Mouse (Mus musculus): ENCODE data around the gene Acvr1b.

The Acvr1b gene

GRCm38 (mm10) chr15:101175131-101175460 is 1.2 kb downstream of the Acvr1b start:
- in situ Hi-C loops (cut with MboI, MseI): no loop called here

DNA sequence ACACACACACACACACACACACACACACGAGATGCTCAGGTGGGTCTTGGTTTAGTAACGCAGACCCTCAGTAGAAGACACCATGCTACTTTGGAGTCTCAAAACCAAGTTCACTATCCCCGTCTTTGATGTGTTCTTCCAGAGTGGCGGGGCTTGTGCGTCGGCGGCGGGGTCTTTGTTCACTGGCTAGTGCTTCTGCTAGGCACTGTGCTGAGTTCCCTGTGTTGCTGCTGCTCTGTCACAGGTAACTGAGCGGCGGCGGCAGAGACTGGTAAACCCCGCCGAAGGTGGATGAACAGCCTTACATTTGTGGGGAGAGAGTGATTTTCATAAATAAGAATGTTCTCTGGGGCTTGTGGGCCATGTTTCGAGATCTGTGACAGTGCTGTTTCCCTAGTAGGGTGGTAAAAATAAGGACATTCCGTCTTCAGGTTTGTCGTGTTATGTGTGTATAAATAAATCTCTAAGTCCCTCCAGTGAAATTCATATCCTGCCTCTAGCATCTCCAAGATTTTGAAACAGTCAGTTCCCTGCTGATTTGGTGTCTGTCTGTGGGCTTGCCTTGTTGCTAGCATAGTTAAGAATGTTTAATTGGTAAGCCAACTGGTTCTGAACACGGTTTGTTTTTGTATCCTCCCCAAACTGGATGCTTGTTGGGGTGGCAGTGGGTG is 1.9 kb downstream of the Acvr1b start:
- in situ Hi-C loops (cut with MboI, MseI): no loop called here

DNA sequence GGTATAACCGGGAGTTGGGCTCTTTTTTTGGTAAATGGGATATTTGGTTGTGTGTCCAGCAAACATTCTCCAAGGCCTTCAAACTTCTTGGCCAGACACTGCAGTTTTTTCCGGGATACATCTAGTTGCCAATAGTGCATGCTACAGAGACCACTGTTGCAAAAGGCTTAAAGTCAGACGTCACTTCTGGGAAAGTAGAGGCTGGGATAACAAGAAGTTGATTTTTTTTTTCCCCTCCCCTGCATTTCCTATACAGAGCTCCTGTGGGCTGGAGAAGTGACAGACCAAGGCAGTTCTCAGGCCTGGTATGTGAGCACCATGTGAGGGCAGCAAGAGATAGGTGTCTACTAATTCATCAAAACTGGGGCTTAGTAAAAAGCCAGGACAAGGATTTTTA is 2.4 kb downstream of the Acvr1b start:
- in situ Hi-C loops (cut with MboI, MseI): no loop called here

GRCm38 (mm10) chr15:101176795-101177691 is 3.2 kb downstream of the Acvr1b start:
- in situ Hi-C loops (cut with MboI, MseI): no loop called here

DNA sequence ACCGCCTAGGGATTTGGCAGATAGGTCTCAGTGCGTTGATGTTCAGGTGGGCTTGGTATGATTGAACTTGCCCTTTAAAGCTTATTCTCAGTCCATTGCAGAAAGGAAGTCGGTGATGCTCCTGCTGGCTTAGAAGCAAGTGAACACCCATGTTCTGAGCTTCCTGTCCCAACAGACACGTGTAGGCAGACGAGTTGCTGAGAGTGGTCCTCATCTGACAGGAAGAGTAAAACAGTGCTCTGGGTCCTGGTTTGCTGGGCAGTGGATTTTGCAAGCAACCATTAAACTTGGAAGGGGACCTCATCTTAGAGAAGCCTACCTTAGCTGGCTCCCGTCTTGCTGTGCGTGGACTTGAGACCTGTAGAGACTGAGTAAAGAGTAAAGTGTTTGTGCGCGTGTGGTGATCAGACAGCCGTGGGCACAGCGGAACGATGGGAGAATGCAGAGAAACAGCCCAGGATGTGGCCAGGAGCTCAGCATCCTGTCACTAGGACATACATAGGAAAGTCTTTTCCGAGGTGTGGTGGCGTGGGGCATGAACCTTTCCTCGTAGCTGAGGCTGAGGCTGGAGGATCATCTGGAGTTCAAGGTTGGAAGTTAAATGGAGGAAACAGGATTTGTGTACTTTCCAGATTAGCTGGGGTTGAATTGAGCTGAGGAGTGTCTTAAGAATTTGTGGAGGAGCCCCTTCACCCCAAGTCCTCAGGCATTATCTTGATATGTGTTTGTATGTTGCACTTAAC is 6.7 kb downstream of the Acvr1b start:
- in situ Hi-C loops (cut with MboI, MseI): no loop called here

GRCm38 (mm10) chr15:101181106-101181466 is 7.2 kb downstream of the Acvr1b start:
- in situ Hi-C loops (cut with MboI, MseI): no loop called here

DNA sequence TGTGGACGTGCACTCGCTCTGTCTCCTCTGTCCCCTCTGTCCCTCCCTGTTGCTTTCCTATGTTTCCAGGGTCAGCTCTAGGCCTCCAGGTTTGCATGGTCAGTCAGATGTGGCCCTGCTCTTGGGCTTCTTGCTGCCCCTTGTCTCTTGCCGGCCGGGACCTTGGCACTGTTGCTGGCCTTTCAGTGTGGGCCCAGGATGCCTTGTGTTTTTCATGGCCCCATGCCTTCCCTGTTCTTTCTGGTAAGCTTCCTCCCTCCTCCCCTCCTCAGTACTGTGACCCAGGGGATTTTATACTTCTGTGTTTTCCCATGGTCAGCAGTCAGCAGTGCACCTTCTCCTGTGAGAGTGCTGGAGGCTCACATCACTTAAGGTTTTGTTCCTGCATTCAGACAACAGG is 7.6 kb downstream of the Acvr1b start:
- in situ Hi-C loops (cut with MboI, MseI): no loop called here

DNA sequence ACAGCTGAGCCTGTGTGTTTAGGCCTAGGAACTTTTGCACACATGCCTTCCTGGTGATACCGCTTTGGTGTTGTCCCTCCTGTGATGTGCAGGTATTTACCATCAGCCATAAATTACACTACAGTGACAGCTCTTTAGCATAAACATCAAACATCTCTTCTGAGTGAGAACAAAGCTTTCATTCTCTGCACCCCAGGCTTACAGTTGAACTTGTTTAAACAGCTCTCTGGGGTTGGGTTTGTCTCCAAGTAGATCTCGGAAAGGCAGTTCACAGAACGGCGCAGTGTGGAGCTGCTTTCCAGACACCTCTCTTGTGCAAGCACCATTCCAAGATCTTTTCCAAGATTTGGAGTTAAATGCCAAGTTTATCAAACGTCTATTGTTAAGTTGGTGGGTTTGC is 8.8 kb downstream of the Acvr1b start:
- in situ Hi-C loops (cut with MboI, MseI): no loop called here

GRCm38 (mm10) chr15:101184300-101184699 is 10.4 kb downstream of the Acvr1b start:
- in situ Hi-C loops (cut with MboI, MseI): no loop called here

- in situ Hi-C loops (cut with MboI, MseI): no loop called here
Measured at GRCm38 (mm10) chr15:101185549-101185948, 11.7 kb downstream of the Acvr1b start.

DNA sequence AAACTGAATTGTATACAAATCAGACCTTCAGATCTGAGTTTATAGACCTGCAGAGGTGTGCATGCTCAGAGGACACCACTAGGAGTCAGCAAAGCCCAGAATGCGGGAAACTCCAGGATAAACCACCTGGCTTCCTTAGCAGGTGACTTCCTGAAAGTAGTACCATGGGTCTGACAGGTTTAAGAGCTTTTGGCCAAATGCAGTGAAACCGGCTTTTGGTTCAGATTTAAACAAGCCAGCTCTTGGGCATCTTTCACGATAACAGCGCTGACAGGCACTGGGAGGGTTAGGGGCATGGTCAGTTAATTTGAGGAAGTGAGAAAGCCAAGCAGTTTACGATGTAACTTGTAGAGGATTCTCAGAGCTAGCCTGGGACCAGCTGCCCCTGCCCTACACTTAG is 14.0 kb downstream of the Acvr1b start:
- in situ Hi-C loops (cut with MboI, MseI): no loop called here

GRCm38 (mm10) chr15:101189981-101190761 is 16.3 kb downstream of the Acvr1b start:
- in situ Hi-C loops (cut with MboI, MseI): no loop called here

GRCm38 (mm10) chr15:101190762-101191150 is 16.9 kb downstream of the Acvr1b start:
- in situ Hi-C loops (cut with MboI, MseI): no loop called here

GRCm38 (mm10) chr15:101191459-101192259 is 17.8 kb downstream of the Acvr1b start:
- in situ Hi-C loops (cut with MboI, MseI): no loop called here

DNA sequence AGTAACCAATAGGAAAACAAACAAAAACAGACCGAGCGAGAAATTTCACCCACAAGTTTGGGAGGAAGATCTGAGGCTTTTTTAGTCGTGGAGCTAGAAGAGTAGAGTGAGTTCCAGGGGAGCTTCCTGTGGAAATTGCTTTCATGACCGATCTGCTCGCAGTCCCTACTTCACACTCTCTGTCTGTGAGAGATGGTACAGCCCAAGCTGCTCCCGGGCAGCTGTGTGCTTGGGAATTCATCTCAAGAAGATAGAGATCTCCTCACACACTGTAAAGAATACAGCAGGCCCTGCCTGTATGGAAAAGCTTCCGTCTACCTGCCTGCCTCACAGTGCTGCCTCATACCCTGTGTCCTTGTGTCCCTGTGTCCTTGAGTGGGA is 18.4 kb downstream of the Acvr1b start:
- in situ Hi-C loops (cut with MboI, MseI): no loop called here

GRCm38 (mm10) chr15:101192651-101193050 is 18.8 kb downstream of the Acvr1b start:
- in situ Hi-C loops (cut with MboI, MseI): no loop called here

DNA sequence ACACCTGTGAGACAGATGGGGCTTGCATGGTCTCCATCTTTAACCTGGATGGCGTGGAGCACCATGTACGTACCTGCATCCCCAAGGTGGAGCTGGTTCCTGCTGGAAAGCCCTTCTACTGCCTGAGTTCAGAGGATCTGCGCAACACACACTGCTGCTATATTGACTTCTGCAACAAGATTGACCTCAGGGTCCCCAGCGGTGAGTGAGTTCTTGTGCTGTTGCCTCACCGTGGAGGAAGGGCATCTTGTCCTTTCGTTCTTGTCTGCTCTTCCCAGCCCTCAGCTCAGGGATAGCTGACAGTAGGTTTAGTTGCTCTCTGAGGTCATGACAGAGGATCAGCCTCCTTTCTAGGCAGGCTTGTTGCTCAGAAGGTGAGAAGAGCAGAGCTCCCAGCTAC is 20.1 kb downstream of the Acvr1b start:
- in situ Hi-C loops (cut with MboI, MseI): no loop called here

DNA sequence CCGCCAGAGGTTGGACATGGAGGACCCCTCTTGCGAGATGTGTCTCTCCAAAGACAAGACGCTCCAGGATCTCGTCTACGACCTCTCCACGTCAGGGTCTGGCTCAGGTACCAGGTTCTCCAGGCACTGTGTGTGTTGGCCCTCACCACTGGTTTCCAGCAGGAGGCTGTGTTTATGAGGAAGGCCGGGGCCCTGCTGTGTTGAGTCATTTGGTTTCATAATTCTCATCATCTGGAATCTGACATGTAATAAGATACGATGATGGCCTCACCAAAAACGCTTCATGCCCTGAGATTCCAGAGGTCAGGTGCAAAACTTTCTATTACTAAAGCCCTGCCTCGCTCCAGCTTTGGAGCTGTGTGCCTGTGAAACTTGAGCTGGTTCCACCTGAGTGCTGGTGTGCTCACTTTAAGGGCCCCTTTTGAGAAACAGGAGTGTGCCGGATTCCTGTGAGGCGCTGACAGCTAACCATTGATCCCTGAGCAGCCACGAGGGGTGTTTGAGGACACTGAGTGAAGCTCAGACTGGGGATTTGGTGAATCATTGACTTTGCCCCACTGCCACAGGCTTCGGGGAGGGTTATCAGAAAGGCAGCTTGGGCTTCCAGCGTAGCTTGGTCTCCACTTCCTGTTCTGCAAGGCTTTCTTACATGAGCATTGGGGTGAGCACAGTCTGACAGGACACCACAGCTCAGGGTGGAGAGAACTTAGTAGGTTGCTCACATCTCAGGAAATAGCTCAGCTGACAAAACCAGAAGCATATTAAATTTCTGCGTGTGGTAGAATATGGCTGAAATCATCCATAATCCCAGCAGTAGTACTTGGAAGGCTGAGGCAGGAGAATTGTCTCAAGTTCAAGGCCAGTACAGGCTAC is 21.3 kb downstream of the Acvr1b start:
- in situ Hi-C loops (cut with MboI, MseI): no loop called here

GRCm38 (mm10) chr15:101196079-101196795 is 22.4 kb downstream of the Acvr1b start:
- in situ Hi-C loops (cut with MboI, MseI): no loop called here
